Mouse (Mus musculus) cerebellum, adult 9-11 months (tissue): ENCODE results near the gene Dynlt1c.
"Not testable (repeated sequence)": the region's sequence is repeated elsewhere in the genome, so short reads cannot be mapped to it uniquely, and the experiment has no call there.

ENCODE experiments used
- DNase-seq: peaks from one replicate; pipeline ENCODE4 v3.0.0; 2022

The Dynlt1c gene

DNA sequence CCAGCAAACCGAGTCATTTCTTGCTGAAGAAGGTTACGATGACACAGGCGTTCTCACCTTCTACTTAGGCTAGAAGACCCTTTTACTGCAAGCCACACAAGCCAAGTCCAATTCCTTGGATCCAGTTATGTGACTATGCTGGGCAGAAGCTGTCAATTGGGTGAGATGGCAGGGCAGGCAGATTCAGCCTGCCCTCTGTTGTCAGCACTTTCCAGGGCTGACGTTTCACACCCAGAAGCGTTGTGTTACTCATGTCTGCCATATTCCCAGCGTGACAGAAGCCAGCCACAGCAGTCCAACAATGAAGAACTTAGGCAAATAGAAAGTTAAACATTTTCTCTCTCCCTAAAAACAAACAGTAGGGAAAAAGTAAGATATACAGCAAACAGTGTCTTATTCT is 18.6 kb downstream of the Dynlt1c start:
- peak; percentile 47 for DNase-seq

DNA sequence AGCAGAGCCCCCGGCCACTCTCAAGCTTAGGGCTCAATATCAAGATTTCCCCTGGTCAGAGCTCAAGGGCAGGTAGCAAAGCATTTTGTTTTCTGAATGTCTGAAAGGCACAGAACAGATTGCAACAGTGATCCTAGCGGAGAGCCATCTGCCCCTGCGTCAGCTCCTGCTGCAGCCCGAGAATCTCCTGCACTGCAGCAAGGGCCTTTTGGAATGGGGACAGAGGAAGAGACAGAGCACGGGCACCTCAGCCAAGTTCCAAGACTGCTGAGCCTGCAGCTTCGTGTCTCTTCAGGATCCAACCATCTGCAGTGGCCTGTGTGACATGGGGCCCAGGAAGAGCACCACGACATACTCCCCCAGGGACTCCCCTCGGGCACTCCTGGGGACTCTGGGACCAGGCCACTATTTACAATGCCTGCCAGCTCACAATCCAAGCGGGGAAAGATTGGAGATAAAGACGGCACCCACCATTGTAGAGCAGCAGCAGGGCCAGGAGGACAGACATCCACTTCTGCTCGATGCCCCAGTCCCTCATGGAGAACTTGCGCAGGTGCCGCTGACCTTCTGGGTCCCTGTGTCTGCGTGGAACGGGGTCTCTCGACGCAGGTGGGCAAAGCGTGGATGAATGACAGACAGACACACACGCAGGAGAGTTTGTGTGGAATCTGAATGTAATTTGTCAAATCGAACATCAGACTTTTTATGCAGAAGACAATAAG is 19.4 kb downstream of the Dynlt1c start:
- DNase-seq: peak; percentile 83

DNA sequence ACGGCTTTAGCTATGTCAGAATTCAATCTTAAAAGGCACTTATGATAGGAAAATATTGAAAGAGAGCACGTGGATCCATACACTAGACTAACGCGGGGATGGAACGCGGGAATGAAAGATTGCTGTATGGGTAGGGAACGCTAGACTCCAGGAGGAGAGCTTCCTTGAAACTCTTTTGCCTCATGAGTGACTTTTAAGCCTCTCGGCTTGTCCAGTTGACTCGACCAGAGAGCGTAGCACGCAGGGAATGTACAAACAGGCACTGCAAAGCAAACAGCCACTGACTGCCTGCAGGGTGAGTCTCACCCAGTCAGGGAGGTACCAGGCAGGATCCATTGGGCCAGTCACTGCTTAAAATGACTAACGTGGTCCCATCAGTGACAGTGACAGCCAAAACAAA is 20.5 kb downstream of the Dynlt1c start:
- DNase-seq: not testable (repeated sequence)

DNA sequence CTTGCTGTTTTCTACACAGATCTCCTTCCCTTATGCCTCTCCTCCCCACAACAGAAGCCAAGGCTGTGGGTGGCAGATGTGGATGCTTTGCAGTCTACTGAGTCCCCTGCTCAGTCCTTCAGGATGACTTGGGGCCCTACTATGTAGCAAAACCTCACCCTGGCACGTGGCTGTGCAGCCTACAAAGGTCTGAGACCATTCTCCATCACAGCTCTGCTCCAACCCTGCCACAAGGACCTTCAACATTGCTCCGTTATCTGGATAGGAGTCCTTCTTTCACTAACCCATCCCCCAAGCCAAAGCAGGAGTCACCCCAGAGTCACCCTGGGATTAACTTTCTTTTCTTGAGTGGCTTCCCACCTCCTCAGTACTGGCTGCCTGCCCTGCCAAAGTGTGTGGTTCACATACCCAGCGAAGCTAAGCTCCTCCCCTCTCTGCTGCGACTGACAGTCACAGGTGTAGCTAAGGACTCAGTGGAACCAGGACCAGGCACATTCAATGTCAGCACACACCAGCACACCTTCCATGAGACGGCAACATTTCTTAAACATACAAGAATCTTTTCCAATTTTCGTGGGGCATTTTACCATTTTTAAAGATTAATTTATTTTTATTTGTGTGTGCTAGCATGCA is 23.6 kb downstream of the Dynlt1c start:
- not testable (repeated sequence) for DNase-seq

DNA sequence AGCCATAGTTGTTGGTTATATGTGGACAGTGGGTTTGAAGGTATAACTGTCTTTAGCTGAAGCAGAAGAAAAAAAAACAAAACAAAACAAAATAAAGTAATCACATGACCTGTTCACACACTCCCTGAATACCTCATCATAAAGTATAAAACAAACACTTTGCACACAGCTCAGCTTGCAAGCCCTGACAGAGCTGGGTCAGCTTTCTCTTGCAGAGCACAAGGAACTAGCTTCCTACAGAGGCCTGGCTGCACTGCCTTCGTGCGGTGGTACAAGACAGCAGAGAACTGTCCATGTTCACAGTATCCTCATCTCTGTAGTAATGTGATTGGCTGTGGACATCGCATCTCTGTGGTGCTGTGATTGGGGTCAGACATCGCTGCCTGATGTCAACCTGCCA is 28.9 kb downstream of the Dynlt1c start:
- not testable (repeated sequence) for DNase-seq

DNA sequence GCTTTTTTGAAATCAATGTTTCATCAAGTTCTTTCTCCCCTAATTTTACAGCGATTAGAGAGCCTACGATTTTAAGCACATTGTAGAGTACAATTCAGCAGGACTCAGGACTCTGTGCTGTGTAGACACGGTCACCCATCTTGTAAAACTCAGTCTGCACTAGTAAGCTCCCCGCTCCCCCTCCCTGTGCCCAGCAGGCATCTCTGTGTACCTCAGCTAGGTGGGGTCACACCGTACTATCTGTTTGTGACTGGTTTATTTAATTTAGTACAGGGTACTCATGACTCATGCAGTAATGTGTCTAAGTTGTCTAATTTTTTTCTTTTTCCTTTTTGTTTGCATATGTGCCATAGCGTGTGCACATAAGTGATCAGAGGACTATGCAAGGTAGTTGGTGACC is 31.4 kb downstream of the Dynlt1c start:
- not testable (repeated sequence) for DNase-seq

DNA sequence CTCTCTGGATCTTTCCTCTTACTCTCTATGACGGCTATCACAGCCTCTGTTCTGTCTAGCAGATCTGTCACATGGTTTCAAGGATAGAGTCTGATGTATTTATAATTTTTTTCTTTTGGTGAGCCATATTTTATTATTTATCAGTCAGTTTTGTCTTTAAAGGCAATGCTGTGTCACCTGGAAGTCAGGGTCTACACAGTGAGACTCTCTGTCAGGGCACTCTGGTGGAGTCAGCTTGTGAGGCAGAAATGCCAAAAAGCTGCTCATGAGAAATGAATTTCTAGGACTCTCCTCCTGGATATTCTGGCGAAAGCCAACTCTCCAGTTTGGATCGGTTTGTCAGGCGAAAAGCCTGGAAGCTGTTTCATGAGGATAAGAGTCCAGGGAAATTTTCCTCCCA is 34.3 kb downstream of the Dynlt1c start:
- not testable (repeated sequence) for DNase-seq

DNA sequence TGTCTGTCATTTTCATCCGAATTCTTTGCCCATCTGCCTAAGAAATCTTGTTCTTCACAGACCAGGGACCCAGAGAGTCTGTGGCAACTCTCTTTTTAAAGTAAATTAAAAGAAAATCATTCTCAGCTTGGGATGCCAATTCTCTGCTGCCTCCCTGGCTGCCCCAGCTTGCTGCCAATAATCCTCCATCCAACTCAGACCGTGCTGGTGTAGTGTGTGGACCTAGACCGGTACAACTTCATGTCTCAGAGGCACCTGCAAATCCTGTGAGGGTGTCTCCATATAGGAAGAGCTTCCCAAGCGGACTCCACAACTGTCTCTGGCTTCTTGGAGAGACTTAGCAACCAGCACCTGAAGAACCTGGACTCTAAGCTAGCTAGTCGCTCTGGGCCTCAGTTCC is 35.4 kb downstream of the Dynlt1c start:
- no peak for DNase-seq

DNA sequence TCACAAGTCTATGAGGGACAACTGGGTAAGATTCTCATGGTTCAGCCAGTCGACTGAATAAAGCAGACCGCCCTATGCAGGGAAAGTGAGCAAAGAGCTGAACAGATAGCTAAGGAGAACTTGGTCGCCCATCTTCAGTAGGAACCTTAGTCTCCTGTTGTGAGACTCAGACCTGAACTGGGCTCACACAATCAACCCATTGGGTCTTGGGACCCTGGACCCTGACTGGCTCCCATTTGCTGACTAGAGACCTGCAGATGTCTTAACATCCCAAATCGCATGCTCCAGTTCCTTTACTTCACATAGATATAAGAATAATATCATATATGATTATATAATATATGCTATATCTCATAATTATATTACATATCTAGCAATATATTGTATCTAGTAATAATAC is 36.0 kb downstream of the Dynlt1c start:
- not testable (repeated sequence) for DNase-seq

DNA sequence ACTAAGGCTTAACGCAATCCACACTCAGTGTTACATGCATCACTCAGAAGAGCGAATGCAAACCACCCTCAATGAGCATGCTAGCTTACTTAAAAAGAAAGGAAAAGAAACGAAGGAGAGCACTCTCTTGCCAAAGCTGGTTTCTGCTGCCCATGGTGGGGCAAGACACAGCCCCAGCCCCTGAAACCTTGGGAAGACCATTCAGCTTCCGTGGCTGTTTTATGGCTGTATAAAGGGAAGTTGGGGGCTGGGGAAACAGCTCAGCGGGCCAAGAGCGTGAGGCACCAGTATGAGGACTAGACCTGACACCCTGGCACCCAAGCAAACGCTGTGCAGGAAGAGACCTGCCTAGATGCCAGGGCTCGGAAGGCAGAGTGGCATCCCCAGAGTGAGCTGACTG is 37.0 kb downstream of the Dynlt1c start:
- DNase-seq: not testable (repeated sequence)

DNA sequence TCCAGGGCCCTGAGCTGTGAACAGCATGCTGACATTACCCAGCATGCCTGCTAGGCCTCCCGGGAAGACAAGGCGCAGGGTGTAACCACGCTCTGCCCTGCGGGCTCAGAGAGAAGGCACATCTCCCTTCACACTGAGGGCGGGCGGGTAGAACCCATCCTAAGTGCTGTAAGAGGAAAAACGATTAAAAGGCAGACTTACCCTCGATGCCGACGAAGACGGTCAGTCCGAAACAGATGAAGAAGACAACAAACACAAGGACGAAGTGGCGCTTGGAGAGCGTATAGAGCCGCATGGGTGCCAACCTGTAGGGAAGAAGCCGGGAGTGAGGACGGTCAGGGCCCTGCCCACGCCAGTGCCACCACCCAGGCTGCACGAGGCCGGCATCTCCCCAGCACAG is 38.0 kb downstream of the Dynlt1c start:
- DNase-seq: not testable (repeated sequence)

DNA sequence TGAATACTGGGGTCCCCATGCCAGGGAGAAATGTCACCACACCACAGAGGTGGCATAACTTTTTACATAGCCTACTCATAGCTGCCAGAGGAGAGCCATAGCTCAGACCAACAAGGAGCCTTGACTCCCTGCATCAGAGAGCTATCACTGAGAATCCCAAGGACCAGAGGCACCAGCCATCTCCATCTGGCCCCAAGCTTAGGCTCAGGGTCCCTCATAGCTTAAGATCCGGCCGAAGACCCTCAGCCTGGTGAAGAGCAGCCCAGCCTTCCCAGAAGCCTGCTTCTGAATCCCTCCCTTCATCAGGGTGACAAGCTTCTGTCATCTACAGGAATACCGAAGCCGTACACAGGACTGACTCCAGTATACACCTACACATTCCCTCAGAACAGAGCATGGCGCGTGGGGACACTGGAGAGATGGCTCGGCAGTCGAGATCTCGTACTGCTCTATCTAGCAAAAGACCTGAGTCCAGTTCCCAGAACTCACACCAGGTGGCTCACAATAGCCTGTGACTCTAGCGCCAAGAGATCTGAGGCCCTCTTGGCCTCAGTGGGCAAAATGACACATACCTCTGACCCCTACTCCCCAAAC is 38.7 kb downstream of the Dynlt1c start:
- not testable (repeated sequence) for DNase-seq

DNA sequence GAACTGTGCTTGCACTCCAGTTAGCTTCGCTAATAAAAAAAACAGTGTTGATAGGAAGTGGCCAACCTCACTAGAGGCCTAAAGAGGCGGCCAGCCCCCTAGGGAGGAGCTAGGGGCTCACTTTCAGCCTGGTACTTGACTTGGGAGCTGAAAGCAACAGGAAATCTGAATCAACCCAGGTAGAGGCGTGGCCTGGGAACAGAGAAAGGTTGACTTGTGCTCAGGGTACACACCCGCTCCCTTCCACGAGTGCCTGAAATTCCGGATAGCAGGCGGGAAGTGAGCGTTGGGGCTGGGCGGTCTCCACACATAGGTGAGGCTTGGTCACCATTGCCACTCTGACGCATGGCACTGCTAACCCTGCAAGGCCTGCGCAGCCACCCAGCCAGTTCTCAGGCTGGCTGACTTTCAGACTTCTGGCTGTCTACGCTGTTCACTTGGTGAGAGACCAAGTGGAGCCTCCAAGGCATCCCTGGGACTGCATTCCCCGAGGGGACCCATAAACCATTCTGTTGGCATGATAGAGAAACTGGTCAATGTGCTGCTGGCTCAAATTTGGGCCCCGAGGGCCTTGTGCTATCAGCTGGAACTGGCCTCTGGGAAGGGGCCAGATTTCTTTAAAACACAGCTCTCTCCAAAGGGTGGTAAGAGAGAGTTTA is 39.4 kb downstream of the Dynlt1c start:
- not testable (repeated sequence) for DNase-seq

DNA sequence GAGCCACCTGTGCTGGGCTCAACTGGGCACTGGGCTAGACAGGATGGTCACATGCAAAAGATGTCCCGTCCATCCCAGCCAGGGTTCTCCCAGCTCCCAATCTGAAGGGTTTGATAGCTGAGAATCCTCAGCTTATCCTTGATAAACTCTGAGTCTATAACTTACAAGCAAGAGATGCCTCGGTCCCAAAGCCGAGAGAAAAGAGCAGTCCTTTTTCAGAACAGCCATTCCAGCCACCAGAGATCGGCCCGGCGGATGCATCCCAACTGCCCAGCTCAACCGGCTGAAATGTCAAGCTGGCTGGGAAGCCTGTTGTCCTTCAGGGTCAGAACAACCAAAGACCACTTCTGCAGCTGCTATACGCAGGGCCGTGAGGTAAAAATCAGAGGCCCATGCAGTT is 42.7 kb downstream of the Dynlt1c start:
- not testable (repeated sequence) for DNase-seq

DNA sequence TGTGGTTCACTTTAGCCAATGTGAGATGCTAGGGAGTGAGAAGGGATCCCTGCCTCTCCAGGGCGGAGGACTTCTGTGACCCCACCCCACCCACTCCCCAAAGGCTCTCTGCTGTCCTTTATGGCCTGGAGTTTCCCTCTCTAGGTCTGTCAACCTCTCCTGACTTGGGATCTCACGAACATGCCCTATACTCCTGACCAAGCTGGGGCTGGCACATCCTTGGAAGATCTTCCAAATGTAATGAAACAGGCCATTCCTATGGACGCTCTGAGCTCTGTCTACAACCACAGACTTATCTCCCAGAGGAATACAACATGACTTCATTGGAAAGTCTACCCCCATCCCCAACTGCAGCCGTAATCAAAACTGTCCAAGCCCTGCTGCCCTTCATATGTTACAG is 43.2 kb downstream of the Dynlt1c start:
- not testable (repeated sequence) for DNase-seq

DNA sequence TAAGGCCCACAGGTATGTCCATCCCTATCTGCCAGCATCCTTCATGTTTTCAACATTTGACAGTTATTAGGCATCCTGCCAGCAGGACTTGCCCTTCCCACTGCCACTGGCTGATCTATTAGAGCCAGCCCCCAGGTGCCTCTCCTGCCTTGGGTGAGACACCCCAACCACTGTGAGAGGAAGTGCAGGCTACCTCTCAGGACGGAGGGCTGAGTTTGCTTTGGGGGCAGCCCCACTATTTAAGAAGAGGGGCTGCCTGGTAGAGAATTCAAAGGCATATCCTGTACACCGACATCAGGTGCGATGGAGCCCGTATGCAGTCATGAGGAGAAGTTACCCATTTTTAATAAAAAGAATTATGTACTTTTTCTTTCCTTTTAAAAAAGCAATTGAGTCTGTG is 44.2 kb downstream of the Dynlt1c start:
- not testable (repeated sequence) for DNase-seq

DNA sequence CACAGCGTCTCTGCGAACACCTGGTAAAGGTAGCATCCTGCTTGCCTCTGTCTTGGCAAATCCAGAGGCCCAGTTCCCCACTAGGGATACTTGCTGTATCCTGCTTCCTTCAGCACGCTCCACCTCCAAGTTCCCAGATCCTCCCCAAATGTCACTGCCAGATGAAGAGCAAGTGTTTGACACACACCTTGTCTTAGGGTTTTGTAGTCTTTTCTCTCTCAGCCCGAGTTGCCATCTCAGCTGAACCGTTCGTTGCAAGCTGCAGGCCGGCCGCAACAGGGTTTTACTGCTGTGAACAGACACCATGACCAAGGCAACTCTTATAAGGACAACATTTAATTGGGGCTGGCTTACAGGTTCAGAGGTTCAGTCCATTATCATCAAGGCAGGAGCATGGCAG is 45.4 kb downstream of the Dynlt1c start:
- DNase-seq: not testable (repeated sequence)

DNA sequence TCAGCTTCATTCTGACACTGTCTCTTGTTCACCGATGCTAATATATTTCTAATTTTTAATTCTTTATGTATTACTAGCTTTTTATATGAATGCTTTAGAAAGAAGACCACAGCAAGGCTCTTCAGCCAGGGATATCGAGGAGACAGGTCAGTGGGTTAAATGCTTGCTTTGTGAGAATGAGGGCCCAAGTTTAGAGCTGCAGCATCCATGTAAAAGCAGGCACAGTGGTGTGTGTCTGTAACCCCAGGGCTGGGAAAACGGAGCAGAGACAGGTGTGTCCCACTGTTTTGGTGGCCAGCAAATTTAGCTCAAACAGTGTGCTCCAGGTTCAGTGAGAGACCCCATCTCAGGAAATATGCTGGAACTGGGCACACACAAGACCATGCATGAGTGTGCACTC is 46.0 kb downstream of the Dynlt1c start:
- DNase-seq: not testable (repeated sequence)

DNA sequence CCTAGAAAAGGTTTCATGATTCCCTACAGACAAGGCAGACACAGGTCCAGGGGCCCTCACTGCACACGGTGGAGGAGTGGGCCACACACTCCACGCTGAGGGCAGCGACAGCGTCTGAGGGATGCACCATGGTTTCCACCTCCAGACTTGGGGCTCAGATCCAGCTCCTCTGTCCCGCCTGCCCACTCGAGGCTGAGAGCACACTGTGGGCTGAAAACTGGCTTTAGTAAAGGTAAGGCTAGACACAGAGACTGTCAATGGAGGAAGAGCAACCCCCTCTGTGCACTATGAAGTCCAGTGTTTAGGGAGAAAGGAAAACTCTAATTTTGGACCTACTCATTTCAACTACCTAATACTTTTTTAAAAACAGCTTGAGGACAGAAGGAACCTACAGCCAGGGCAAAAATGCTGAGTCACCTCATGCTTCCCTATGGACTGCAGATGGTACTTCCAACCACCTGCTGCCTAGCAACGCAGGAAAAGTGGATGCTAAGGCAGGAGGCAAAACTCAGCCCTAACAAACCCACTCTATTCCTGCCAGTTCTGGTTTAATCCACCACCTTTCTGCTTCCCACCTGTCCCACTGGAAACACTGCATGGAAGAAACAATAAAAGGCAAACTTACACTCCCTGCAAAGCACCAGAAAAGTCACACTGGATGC is 49.6 kb downstream of the Dynlt1c start:
- DNase-seq: not testable (repeated sequence)

DNA sequence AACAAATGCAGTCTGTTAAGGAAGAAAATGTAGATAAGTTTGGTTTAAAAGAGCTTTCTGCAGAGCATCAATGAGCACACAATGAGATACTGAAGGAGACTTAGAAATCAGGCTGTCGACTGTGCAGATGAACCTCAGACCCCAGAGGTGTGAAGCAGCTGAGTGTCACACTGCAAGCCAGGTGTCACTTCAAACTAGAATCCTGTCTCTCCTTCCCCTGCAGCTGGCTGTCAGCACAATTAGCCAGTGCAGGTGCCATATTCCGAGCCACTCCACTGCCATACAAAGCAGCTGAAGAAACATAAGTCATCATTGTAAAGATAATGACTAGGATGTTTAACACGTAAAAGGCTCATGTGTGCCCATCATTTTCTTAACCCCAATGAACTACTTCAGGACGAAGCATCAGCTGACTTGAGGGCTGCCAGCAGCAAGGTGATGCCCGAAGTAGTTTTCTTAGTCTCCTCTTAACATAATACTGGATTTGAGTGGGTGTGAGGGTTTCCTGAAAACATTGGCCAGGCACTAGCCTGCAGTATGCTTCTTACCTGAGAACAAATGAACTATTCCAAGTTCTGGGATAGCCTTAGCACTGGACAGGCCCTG is 52.0 kb downstream of the Dynlt1c start:
- DNase-seq: not testable (repeated sequence)

DNA sequence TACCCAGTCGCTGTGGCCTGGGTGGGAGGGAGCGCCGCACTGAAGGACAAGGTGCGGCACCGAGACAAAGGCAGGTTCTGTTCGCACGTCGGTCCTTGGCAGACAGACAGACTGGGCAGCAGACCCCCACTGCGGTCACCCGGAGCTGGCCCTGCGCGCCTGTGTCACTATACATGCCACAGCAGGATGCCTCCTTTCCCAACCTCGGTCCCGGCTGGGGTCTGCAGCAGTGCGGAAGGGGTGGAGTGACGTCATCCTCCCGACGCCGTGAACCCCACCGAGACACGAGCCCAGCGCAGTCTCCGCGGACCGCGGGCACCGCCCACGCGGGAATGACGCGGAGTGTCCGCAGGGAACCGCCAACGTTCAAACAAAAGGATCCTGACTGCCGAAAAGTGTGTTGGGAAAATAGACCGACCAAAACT is 53.6 kb downstream of the Dynlt1c start:
- peak; percentile 77 for DNase-seq

DNA sequence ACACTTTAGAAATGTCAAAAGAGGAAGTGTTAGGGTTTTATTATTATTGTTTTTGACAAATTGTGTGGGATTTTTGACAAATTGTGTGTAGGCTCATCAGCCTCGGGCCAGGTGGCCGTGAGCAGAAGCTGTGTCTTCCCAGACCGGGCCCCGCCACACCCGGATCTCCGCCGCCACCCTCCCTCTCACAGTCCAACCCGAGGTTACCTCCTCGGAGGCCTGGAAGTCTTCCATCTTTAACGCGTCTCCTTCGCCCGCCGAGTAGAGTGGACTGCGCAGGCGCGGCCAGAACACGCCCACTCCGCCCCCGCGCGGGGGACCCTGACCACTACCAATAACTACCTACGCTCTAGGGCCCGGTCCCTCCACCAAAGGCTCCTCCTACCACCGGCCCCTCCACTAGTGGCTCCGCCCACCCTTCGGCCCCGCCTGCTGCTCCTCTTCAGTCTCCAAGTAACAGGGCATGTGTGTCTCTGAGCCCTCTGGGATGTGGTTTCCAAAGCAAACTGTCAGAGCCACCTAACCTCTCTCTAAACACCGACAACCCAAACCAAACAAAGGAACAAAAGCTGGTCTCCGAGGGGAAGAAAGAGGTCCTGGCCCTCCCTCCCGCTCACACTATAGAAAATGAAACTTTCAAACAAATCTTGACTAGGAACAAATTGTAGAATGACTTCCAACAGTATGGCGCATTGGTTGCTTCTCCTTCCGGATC is 54.3 kb downstream of the Dynlt1c start, which contains the start of gene Dynlt1f:
Gene Dynlt1f (minus strand): TSS at position 334 of the 715 bp plus-strand sequence.
- peak; percentile 86 for DNase-seq
